Mouse (Mus musculus) hindbrain, embryonic 11.5 days (tissue): ENCODE results near the gene Rcvrn. TPM values are rescaled to one million over a fixed set of nuclear protein-coding genes. Genes with fewer than 3 reads are reported as not detected.
A peak's percentile ranks its signal among the peaks of the same experiment; 100 is the strongest.

ENCODE experiments used
- ATAC-seq: fragments of 200-750 bp; cut with Nextera tagmentation; 2 replicates; pipeline ENCODE4 v1.8.0; 2017; ENCODE audit warnings: mild to moderate bottlenecking, moderate TSS enrichment, moderate library complexity; ENCODE audit not compliant: low FRiP score
- DNase-seq: peaks from one replicate; pipeline ENCODE4 v3.0.0-alpha.2; 2015; ENCODE audit warnings: low spot score
- H3K27ac ChIP-seq: fragments of 300-500 bp; sonication (generic); 2 replicates; pipeline ENCODE4 v1.5.1; 2014; ENCODE audit warnings: mild to moderate bottlenecking, low read depth, low read length
- H3K27me3 ChIP-seq: fragments of 300-500 bp; sonication (generic); 2 replicates; pipeline ENCODE4 v1.6.1; 2014; ENCODE audit warnings: mild to moderate bottlenecking, low read length, moderate library complexity, mixed read lengths; ENCODE audit not compliant: control insufficient read depth, insufficient read depth
- H3K36me3 ChIP-seq: fragments of 300-500 bp; sonication (generic); 2 replicates; pipeline ENCODE4 v1.6.1; 2014; ENCODE audit warnings: mild to moderate bottlenecking, low read length, moderate library complexity, mixed read lengths; ENCODE audit not compliant: control insufficient read depth, insufficient read depth
- H3K4me1 ChIP-seq: fragments of 300-500 bp; sonication (generic); replicated peaks from 2 replicates; pipeline ENCODE4 v1.6.1; 2014; ENCODE audit warnings: low read length, mixed read lengths; ENCODE audit not compliant: control insufficient read depth, insufficient read depth
- H3K4me2 ChIP-seq: fragments of 300-500 bp; sonication (generic); replicated peaks from 2 replicates; pipeline ENCODE4 v1.6.1; 2014; ENCODE audit warnings: mild to moderate bottlenecking, low read depth, low read length
- H3K4me3 ChIP-seq: fragments of 300-500 bp; sonication (generic); 2 replicates; pipeline ENCODE4 v1.5.1; 2014; ENCODE audit warnings: low read depth, low read length
- H3K9ac ChIP-seq: fragments of 300-500 bp; sonication (generic); 2 replicates; pipeline ENCODE4 v1.6.1; 2014; ENCODE audit warnings: low read depth, low read length
- H3K9me3 ChIP-seq: fragments of 300-500 bp; sonication (generic); 2 replicates; pipeline ENCODE4 v1.6.1; 2016; ENCODE audit warnings: low read length; ENCODE audit not compliant: control insufficient read depth
- WGBS: fragments of 180-500 bp; shearing (Covaris S2); extraction: QIAGEN DNeasy Blood & Tissue Kit; methylation state at CpG from one replicate; pipeline ENCODE4 v1.1.7; 2014; 5-methylcytosine and 5-hydroxymethylcytosine counted together
- polyA plus RNA-seq: library from polyadenylated mRNA; unstranded; fragments of >200 nt; fragmentation: Nextera tagmentation; extraction: Ambion mirVana; gene quantifications from 2 replicates; pipeline ENCODE4 v1.2.1, GENCODE M21; 2014

Gene Rcvrn
- not detected in 2 replicates for polyA plus RNA-seq

GRCm38 (mm10) chr11:67694703-67695376, at the start of gene Rcvrn:
TSS of gene Rcvrn (plus strand) at chr11:67695326.
- Histone ChIP-seq H3K4me2 (no peak within 1 kb of the TSS), H3K27me3 (no peaks in the 10 kb centered on the region), H3K4me1 (no peaks in the 10 kb centered on the region), H3K4me3 (no peak within 1 kb of the TSS), H3K27ac (no peak within 1 kb of the TSS), H3K36me3 (no peaks in the 10 kb centered on the region), H3K9me3 (no peaks in the 10 kb centered on the region), H3K9ac (no peak within 1 kb of the TSS)
- DNase-seq (no peak), ATAC-seq (no peak)
- 62% methylated on average over 7 of the region's 7 CpGs for WGBS

GRCm38 (mm10) chr11:67647745-67648144, 47.4 kb upstream of the Rcvrn start:
- H3K9me3 ChIP-seq: no peaks in the 10 kb centered on the region
- H3K36me3 ChIP-seq: no peaks in the 10 kb centered on the region
- ATAC-seq (no peak), DNase-seq (peak; percentile 83)
- H3K4me1 ChIP-seq: no peaks in the 10 kb centered on the region; the same call in 1 of the 2 replicates
- no peak overlapping the region for H3K27ac ChIP-seq
- WGBS: 27% methylated on average over 5 of the region's 5 CpGs
- H3K4me3 ChIP-seq: no peak overlapping the region
- no peaks in the 10 kb centered on the region for H3K27me3 ChIP-seq
- no peak overlapping the region for H3K9ac ChIP-seq
- H3K4me2 ChIP-seq: no peak overlapping the region

- Histone ChIP-seq H3K36me3 (no peaks in the 10 kb centered on the region), H3K9me3 (no peaks in the 10 kb centered on the region), H3K27ac (no peak overlapping the region), H3K9ac (no peak overlapping the region), H3K4me1 (no peaks in the 10 kb centered on the region; the same call in 1 of the 2 replicates), H3K4me3 (no peak overlapping the region), H3K4me2 (no peak overlapping the region), H3K27me3 (no peaks in the 10 kb centered on the region)
- ATAC-seq: no peak
- 80% methylated on average over 11 of the region's 11 CpGs for WGBS
- no peak for DNase-seq
Observed at GRCm38 (mm10) chr11:67648651-67649407, 46.3 kb upstream of the Rcvrn start.

- no peaks in the 10 kb centered on the region for H3K36me3 ChIP-seq
- DNase-seq (no peak), ATAC-seq (no peak)
- no peak overlapping the region for H3K9ac ChIP-seq
- no peaks in the 10 kb centered on the region for H3K9me3 ChIP-seq
- no peak overlapping the region for H3K27ac ChIP-seq
- no peaks in the 10 kb centered on the region for H3K27me3 ChIP-seq
- H3K4me3 ChIP-seq: no peak overlapping the region
- no peak overlapping the region for H3K4me2 ChIP-seq
- 47% methylated on average over 10 of the region's 10 CpGs for WGBS
- no peaks in the 10 kb centered on the region; the same call in 1 of the 2 replicates for H3K4me1 ChIP-seq
Observed at GRCm38 (mm10) chr11:67649971-67650707, 45.0 kb upstream of the Rcvrn start.

- ATAC-seq: no peak
- 83% methylated on average over 6 of the region's 6 CpGs for WGBS
Observed at GRCm38 (mm10) chr11:67651731-67652130, 43.4 kb upstream of the Rcvrn start.

GRCm38 (mm10) chr11:67652194-67652892, 42.8 kb upstream of the Rcvrn start:
- H3K4me3 ChIP-seq: no peak overlapping the region
- H3K4me1 ChIP-seq: no peaks in the 10 kb centered on the region; the same call in 1 of the 2 replicates
- peak; percentile 78 for DNase-seq
- H3K9ac ChIP-seq: no peak overlapping the region
- H3K9me3 ChIP-seq: no peaks in the 10 kb centered on the region
- H3K36me3 ChIP-seq: no peaks in the 10 kb centered on the region
- H3K27me3 ChIP-seq: no peaks in the 10 kb centered on the region
- peak; percentile 15; the same call in 1 of the 2 replicates for ATAC-seq
- H3K4me2 ChIP-seq: 0 out of 2 replicates have a peak overlapping the region, but pooled peaks have one; percentile 14
- WGBS: 18% methylated on average over 14 of the region's 14 CpGs
- H3K27ac ChIP-seq: no peak overlapping the region

More at GRCm38 (mm10) chr11:67651731-67652130, 43.4 kb upstream of the Rcvrn start:
- Histone ChIP-seq H3K4me2 (no peak overlapping the region), H3K36me3 (no peaks in the 10 kb centered on the region), H3K27me3 (no peaks in the 10 kb centered on the region), H3K27ac (no peak overlapping the region), H3K9ac (no peak overlapping the region), H3K4me3 (no peak overlapping the region), H3K4me1 (no peaks in the 10 kb centered on the region; the same call in 1 of the 2 replicates), H3K9me3 (no peaks in the 10 kb centered on the region)
- DNase-seq: no peak

GRCm38 (mm10) chr11:67652893-67653255, 42.3 kb upstream of the Rcvrn start:
- no peak for ATAC-seq

GRCm38 (mm10) chr11:67653521-67654090, 41.5 kb upstream of the Rcvrn start:
- 93% methylated on average over 9 of the region's 9 CpGs for WGBS
- H3K27me3 ChIP-seq: no peaks in the 10 kb centered on the region
- ATAC-seq: no peak
- no peak for DNase-seq
- no peaks in the 10 kb centered on the region for H3K36me3 ChIP-seq
- no peak overlapping the region for H3K9ac ChIP-seq
- H3K4me1 ChIP-seq: no peaks in the 10 kb centered on the region; the same call in 1 of the 2 replicates
- no peaks in the 10 kb centered on the region for H3K9me3 ChIP-seq
- no peak overlapping the region for H3K4me2 ChIP-seq
- no peak overlapping the region for H3K4me3 ChIP-seq
- H3K27ac ChIP-seq: no peak overlapping the region

More at GRCm38 (mm10) chr11:67652893-67653255, 42.3 kb upstream of the Rcvrn start:
- H3K9ac ChIP-seq: no peak overlapping the region
- no peaks in the 10 kb centered on the region for H3K36me3 ChIP-seq
- H3K4me2 ChIP-seq: 0 out of 2 replicates have a peak overlapping the region, but pooled peaks have one; percentile 14
- no peaks in the 10 kb centered on the region for H3K9me3 ChIP-seq
- no peaks in the 10 kb centered on the region for H3K27me3 ChIP-seq
- DNase-seq: peak; percentile 48
- WGBS: 27% methylated on average over 6 of the region's 6 CpGs
- no peak overlapping the region for H3K27ac ChIP-seq
- H3K4me3 ChIP-seq: no peak overlapping the region
- H3K4me1 ChIP-seq: no peaks in the 10 kb centered on the region; the same call in 1 of the 2 replicates
